Mouse (Mus musculus) T-helper 17 cell (primary cell): ENCODE data around the gene Hist1h2ao.

Source experiments
- in situ Hi-C, 2 experiments: fragments of 300-600 bp; cut with MboI, MseI; formaldehyde crosslinking; loops; 1 replicate in 1 of 2; 2 replicates in 1 of 2; pipeline ENCODE4 v1.15.1; 2025; ENCODE audit warnings: high pct_unique_total_duplicates in 2 of 2

The Hist1h2ao gene

DNA sequence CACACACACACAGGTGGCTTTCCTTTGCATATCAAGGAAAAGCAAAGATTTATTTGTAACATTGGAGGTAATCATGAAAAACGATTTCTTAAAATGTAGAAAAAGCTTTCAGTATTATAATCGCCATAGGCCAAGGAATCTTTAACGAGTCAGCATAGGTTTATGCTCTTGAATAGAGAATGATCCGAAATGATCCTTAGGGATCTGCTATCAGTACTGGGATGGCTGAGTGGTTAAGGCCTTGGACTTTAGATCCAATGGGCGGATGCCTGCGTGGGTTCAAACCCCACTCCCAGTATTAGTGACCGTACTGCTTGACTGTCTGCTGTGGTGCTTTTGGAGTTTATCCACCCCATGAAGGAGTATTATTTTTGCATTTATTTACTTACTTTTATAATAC, 14.7 kb upstream of the Hist1h2ao start:
- in situ Hi-C loops: loop anchor here (5.0 to 25.0 kb wide), 2 partner anchors 52 to 1967 kb away; partner anchors contain the start of genes Hist1h1a (in 2 of the 2), Hist1h2ab (in 2 of the 2), Hist1h3a (in 2 of the 2) and Hist1h3b (in 2 of the 2)

DNA sequence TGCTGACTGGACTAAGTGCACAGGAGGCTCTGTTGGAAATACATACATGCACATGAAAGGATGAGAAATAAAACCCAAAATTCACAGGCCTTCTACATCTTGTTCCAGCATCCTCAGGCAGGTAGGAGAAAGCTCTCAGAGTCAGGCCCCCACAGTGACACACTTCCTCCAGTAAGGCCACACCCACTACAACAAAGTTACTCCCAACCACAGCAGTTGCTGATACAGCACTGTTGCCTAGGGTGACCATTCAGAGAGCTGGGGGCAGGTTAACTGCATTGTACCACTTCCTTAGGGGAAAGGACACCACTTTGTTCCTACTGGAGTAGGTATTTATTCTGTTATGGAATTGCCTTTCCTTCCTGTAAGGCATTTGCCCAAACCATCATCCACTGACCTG, 13.1 kb upstream of the Hist1h2ao start:
- in situ Hi-C loops: loop anchor here (5.0 to 25.0 kb wide), 2 partner anchors 50 to 1965 kb away; partner anchors contain the start of genes Hist1h1a (in 2 of the 2), Hist1h2ab (in 2 of the 2), Hist1h3a (in 2 of the 2) and Hist1h3b (in 2 of the 2)

DNA sequence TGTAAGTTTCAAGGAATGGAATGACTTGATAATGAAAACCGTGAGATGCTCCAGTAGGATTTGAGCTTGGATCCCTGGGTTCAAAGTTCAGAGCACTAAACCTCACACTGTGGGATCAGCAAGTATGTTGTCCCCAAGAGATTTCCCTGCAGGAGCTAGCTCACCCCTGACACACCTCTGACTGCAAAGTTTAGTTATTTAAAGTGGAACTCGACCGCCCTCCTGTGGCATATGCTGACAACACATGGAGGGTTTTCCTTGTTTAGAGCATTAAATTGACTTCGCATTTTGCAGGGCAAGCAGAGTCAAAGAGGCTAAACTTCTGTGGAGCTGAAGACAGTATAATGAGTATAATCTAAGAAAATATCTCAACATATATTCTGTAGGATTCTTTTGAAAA, 7.2 kb upstream of the Hist1h2ao start:
- in situ Hi-C loops: loop anchor here (5.0 to 25.0 kb wide), 2 partner anchors 49 to 1759 kb away; partner anchors contain the start of genes Hist1h1d (in 1 of the 2), Hist1h2ad (in 1 of the 2), Hist1h2ae (in 1 of the 2) and Hist1h2bf (in 1 of the 2)

DNA sequence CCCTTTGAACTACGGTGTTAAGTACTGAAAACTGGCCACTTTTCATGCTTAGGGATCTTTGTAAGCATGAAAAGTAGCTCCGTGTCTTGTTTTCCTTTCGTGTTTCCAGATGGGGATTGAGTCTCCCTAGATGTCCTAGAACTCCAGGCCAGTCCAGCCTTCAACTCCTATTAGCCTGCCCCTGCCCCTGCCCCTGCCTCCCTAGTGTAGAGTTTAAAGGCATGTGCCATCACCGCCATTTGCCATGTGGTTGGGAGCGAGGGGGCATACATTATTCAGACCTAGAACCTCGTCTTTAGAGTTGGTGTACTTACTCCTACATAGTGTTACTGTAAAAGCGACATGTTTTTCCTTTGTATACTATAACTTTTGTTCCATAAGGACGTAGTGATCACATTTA, 809 bp downstream of the Hist1h2ao start:
- in situ Hi-C loops: loop anchor here in 1 of 2 experiments (25.0 kb wide), 1 partner anchor 1751 kb away; the partner anchor contains the start of genes Hist1h1d, Hist1h2ad, Hist1h2ae and Hist1h2bf

DNA sequence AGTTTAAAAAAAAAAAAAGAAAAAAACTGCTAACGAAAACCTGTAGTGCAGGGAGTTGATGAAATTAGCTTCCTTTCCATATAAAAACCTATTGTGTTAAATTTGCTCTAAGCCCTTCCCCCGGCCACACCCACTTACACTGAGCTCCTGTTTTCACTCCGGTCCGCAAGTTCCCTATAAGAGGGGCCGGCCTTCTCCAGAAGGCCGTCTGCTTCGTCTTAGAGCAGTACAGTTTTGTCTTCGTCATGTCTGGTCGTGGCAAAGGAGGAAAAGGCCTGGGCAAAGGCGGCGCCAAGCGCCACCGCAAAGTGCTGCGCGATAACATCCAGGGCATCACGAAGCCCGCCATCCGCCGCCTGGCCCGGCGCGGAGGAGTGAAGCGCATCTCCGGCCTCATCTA, 1.3 kb downstream of the Hist1h2ao start, which contains the start of gene Hist1h4m:
TSS of gene Hist1h4m (plus strand) at position 208 of the 400 bp plus-strand sequence.
- in situ Hi-C loops: loop anchor here in 1 of 2 experiments (25.0 kb wide), 1 partner anchor 1751 kb away; the partner anchor contains the start of genes Hist1h1d, Hist1h2ad, Hist1h2ae and Hist1h2bf

DNA sequence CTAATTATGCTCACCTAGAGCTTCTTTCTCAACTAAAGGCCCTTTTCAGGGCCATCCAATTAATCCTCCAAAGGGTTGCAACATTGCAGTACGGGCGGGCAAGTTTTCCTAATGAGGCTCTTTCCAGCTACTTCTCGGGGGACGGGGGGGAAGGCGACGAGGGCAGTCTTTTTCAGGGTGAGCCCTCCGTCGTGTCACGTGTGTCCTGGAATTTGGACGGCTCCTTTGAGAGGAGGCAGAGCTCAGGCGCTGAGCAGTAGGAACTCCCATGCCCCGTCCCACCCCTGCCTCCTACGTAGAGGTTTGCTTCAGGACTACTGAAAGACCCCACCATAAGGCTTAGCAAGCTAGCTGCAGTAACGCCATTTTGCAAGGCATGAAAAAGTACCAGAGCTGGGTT, 1.8 kb downstream of the Hist1h2ao start:
- in situ Hi-C loops: loop anchor here in 1 of 2 experiments (25.0 kb wide), 1 partner anchor 1750 kb away; the partner anchor contains the start of genes Hist1h1d, Hist1h2ad, Hist1h2ae and Hist1h2bf

DNA sequence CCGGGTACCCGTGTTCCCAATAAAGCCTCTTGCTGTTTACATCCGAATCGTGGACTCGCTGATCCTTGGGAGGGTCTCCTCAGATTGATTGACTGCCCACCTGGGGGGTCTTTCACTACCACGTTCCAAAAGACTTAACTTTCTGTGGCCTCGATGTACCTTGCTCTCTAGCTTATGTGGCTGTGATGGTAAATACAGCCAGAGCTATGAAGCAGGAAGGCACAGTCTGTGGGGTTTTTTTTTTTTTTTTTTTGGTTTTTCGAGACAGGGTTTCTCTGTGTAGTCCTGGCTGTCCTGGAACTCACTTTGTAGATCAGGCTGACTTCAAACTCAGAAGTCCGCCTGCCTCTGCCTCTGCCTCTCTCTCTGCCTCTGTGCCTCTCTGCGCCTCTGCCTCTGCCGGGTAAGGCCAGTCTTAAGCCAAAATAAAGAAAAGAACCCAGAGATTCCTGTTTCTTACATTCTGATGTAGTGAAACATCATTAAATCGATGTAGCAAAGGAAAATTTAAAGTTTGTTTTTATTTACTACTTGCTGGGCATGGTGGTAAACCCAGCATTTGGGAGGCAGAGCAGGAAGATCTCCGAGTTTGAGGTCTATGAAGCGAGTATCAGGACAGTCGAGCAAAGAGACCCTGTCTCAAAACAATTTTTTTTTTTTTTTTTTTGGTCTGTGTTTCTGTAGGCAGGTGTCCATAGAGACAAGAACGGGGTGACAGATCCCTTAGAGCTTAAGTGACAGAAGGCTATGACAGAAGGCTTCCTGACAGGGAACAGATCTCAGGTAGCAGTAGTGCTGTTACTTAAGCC, 10.0 kb downstream of the Hist1h2ao start:
- in situ Hi-C loops: loop anchor here (5.0 to 25.0 kb wide), 3 partner anchors 212 to 1742 kb away; partner anchors contain the start of genes Hist1h1d (in 1 of the 2), Hist1h2ad (in 1 of the 2), Hist1h2ae (in 1 of the 2) and Hist1h2ah (in 1 of the 2)

DNA sequence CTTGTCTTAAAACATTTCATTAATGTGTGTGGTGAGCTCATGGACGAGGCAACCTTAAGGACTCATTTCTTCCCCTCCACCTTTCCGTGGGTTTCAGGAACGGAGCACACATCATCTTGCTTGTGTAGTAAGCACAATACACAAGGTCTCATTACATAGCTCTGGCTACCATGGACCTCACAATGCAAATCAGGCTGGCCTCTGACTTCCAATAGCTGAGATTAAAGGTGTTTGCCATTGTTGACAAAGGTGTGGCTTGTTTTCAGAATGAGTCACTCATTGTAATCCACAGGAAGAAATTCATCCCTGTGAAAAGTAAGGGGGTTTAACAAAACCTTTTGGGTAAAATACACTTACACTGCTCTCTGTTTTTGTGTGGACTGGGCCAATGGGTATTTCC, 18.2 kb downstream of the Hist1h2ao start:
- in situ Hi-C loops: loop anchor here in 1 of 2 experiments (10.0 kb wide), 1 partner anchor 206 kb away; the partner anchor contains the start of genes Hist1h2ah and Hist1h2bk

DNA sequence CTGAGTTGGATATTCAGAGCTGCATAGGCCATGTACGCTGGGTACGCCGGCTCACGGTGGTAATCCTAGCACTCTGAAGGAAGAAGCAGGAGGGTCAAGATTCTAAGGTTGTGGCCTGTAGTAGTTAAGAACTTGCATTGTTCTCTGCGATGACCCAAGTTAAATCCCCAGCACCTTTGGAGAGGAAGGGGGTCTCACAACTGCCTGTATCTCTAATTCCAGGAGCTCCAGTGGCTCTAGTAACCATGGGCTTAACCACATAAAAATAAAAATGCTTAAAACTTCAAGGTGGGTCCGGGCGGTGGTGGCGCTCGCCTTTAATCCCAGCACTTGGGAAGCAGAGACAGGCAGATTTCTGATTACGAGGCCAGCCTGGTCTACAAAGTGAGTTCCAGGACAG, 20.1 kb downstream of the Hist1h2ao start:
- in situ Hi-C loops: loop anchor here in 1 of 2 experiments (10.0 kb wide), 1 partner anchor 96 kb away; the partner anchor contains the start of gene Hist1h4j

DNA sequence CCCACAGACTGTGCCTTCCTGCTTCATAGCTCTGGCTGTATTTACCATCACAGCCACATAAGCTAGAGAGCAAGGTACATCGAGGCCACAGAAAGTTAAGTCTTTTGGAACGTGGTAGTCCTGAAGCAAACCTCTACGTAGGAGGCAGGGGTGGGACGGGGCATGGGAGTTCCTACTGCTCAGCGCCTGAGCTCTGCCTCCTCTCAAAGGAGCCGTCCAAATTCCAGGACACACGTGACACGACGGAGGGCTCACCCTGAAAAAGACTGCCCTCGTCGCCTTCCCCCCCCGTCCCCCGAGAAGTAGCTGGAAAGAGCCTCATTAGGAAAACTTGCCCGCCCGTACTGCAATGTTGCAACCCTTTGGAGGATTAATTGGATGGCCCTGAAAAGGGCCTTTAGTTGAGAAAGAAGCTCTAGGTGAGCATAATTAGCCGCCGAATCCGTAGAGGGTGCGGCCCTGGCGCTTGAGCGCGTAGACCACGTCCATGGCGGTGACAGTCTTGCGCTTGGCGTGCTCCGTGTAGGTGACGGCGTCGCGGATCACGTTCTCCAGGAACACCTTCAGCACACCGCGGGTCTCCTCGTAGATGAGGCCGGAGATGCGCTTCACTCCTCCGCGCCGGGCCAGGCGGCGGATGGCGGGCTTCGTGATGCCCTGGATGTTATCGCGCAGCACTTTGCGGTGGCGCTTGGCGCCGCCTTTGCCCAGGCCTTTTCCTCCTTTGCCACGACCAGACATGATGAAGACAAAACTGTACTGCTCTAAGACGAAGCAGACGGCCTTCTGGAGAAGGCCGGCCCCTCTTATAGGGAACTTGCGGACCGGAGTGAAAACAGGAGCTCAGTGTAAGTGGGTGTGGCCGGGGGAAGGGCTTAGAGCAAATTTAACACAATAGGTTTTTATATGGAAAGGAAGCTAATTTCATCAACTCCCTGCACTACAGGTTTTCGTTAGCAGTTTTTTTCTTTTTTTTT, 21.4 kb downstream of the Hist1h2ao start, which contains the start of gene Hist1h4n:
TSS of gene Hist1h4n (minus strand) at position 779 of the 977 bp plus-strand sequence.
- in situ Hi-C loops: loop anchor here in 1 of 2 experiments (10.0 kb wide), 1 partner anchor 97 kb away; the partner anchor contains the start of gene Hist1h4j

DNA sequence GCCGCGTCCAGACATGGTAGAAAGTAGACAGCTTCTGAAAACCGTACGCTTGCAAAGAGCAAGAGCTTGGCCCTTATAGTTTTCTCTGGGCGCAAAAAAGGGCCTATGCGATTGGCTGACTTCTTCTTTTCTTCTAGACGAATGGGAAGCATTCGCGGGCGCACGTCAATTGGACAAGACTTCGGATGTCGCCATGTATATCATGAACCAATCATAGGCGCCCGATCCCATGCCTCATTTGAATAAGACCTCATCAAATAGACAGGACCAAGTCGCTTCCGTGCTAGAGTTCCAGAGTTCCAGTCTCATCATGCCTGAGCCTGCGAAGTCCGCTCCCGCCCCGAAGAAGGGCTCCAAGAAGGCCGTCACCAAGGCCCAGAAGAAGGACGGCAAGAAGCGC, 23.2 kb downstream of the Hist1h2ao start, which contains the start of the genes Hist1h2ap and Hist1h2br:
TSS of gene Hist1h2ap (minus strand) at position 47 of the 400 bp plus-strand sequence.
TSS of gene Hist1h2br (plus strand) at position 283 of the 400 bp plus-strand sequence.
- in situ Hi-C loops: loop anchor here in 1 of 2 experiments (10.0 kb wide), 1 partner anchor 99 kb away; the partner anchor contains the start of gene Hist1h4j

DNA sequence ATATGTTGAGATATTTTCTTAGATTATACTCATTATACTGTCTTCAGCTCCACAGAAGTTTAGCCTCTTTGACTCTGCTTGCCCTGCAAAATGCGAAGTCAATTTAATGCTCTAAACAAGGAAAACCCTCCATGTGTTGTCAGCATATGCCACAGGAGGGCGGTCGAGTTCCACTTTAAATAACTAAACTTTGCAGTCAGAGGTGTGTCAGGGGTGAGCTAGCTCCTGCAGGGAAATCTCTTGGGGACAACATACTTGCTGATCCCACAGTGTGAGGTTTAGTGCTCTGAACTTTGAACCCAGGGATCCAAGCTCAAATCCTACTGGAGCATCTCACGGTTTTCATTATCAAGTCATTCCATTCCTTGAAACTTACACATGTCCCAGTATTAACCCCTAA, 30.2 kb downstream of the Hist1h2ao start:
- in situ Hi-C loops: loop anchor here in 1 of 2 experiments (5.0 kb wide), 1 partner anchor 108 kb away; no protein-coding TSS in a partner anchor

DNA sequence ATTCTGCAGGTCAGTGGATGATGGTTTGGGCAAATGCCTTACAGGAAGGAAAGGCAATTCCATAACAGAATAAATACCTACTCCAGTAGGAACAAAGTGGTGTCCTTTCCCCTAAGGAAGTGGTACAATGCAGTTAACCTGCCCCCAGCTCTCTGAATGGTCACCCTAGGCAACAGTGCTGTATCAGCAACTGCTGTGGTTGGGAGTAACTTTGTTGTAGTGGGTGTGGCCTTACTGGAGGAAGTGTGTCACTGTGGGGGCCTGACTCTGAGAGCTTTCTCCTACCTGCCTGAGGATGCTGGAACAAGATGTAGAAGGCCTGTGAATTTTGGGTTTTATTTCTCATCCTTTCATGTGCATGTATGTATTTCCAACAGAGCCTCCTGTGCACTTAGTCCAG, 36.1 kb downstream of the Hist1h2ao start:
- in situ Hi-C loops: loop anchor here in 1 of 2 experiments (5.0 kb wide), 1 partner anchor 49 kb away; no protein-coding TSS in a partner anchor

DNA sequence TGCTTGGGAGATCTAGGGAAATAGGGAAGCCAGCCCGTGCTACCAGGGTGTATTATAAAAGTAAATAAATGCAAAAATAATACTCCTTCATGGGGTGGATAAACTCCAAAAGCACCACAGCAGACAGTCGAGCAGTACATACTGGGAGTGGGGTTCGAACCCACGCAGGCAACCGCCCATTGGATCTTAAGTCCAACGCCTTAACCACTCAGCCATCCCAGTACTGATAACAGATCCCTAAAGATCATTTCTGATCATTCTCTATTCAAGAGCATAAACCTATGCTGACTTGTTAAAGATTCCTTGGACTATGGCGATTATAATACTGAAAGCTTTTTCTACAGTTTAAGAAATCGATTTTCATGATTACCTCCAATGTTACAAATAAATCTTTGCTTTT, 37.6 kb downstream of the Hist1h2ao start:
- in situ Hi-C loops: loop anchor here in 1 of 2 experiments (5.0 kb wide), 1 partner anchor 51 kb away; no protein-coding TSS in a partner anchor

DNA sequence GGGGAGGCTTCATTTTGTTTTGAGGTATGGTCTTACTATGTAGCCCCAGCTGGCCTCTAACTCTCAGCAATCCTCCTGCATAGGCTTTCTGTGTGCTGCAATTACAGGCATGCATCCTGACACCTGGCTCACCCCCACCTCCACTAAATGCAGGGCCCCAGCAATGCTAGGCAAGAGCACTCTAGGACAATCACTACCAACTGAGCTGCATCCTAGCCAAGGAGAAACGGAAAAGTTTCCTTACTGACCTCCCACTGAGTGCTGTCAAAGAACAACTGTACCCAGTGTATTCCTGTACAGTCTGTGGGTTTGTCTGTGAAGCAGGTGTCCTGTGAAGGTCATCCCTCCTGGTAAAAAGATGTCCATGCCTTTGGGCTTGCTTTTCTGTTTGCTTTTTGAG, 40.4 kb downstream of the Hist1h2ao start:
- in situ Hi-C loops: loop anchor here (5.0 to 25.0 kb wide), 4 partner anchors 48 to 1437 kb away; no protein-coding TSS in a partner anchor

DNA sequence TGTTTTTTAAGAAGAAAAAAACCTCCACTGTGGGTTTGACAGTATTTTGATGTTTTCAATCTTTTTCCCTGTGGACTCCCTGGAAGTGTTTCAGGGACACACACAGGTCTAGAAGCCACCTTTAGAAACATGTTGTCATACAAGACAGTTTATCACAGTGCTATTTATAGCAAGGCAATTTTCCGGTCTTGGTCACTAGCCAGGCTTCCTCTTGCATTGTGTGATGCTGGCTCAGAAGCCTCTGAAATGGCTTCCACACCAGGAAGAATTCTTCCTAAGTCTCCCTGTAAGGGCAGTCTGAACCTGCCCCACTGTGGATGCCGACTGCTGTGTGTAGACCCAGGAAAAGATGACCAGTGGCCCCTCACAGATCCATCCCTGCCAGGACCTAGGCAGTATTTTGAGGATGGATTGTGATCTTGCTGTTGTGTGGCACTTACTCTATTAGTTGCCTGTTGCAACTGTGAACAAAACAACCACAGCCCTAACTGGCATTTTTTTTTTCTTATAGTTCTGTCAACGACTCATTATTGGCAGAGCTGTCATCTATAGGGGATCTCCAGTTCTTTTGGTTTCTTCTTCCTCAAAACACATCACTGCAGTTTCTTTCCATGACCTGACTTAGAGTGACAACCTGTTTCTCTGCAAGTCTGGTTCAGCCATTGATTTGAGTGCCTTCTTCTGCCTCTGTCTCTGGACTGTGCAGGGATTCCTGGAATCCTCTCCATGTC, 42.1 kb downstream of the Hist1h2ao start:
- in situ Hi-C loops: loop anchor here (5.0 to 25.0 kb wide), 4 partner anchors 50 to 1435 kb away; no protein-coding TSS in a partner anchor

DNA sequence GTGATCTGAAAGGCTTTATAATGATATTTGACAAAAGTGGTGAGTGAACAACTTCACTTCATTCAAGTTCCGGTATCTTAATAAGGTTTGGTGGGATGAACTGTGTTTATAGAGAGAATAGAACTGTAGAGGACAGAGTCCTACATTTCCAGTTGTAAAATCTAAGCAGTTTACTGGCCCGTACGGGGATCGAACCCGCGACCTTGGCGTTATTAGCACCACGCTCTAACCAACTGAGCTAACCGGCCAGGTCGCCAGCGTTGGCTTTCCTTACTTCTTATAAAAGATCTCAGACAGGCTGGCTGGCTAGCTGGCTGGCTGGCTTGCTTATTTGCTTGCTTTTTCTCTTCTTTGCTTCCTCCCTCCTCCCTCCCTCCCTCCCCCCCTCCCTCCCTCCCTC, 44.9 kb downstream of the Hist1h2ao start:
- in situ Hi-C loops: loop anchor here (10.0 to 25.0 kb wide), 2 partner anchors 170 to 1432 kb away; no protein-coding TSS in a partner anchor

DNA sequence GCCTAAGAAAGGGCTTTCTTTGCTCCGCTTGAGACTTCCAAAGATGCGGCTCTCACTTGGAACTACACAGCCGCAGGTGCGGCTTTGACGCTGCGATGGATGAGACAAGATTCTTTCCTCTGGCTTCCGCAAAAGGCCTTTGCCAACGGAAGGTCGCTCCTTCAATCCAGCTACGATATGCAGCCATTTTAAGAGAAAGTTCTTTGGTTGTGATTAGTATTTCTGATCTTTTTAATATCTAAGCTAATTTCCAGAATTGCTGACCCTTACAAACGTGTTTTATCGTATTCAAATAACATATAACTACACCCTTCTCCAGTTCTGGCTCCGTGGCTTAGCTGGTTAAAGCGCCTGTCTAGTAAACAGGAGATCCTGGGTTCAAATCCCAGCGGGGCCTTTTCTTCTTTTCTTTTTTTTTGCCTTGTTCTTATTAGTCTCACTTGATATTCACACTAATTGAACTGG, 45.5 kb downstream of the Hist1h2ao start:
- in situ Hi-C loops: loop anchor here (10.0 to 25.0 kb wide), 2 partner anchors 169 to 1432 kb away; no protein-coding TSS in a partner anchor
